Mouse (Mus musculus): ENCODE measurements around the gene Lmx1b. TPM values are rescaled to one million over a fixed set of nuclear protein-coding genes. Genes with fewer than 3 reads are reported as not detected.
A peak's percentile ranks its signal among the peaks of the same experiment; 100 is the strongest.

The Lmx1b gene
- polyA plus RNA-seq, 1 experiment from 2014 or later, result 8.7 TPM

DNA sequence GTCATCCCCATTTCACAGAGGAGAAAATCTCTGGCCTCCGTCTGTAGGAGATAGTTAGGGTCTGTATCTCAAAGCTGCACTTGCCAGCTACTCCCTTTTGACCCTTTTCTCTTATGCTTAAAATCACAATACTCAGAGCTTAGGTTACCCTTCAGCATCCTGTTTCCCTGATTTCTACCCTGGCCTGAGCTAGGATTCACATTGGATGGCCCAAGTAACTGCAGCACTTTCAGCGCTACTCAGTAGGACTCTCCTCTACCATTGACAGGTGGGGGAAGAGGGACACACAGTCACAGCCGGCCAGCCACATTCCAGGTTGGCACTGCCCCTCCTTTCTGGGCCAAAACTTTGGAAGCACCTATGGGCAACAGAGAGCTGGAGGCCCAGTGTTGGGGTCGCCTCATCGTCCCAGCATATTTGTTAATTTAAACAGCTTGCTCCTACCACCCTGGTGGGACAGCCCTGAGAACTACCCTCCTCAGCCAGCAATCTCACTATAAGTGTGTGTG, 7.7 kb downstream of the Lmx1b start:
- ATAC-seq (ENCODE audit: low FRiP score) (no peak), DNase-seq (ENCODE audit: low spot score) (no peak)
- no peaks in the 10 kb centered on the region for H3K4me1 ChIP-seq (replicated peaks; ENCODE audit: control insufficient read depth, insufficient read depth, low read length)
- peak overlapping the region; percentile 9; the same call in 1 of the 2 replicates for H3K9ac ChIP-seq
- peaks cover 81% of the 10 kb centered on the region for H3K27me3 ChIP-seq (ENCODE audit: control insufficient read depth, insufficient read depth, low read length)
- 11% methylated on average over 5 of the region's 5 CpGs for WGBS
- H3K4me2 ChIP-seq (replicated peaks), result peak overlapping the region; percentile 49
- H3K9me3 ChIP-seq (ENCODE audit: control insufficient read depth, low read length), result no peaks in the 10 kb centered on the region
- H3K27ac ChIP-seq, result peak overlapping the region; percentile 74; the same call in 1 of the 2 replicates
- H3K4me3 ChIP-seq (replicated peaks; ENCODE audit: low read length), result no peak overlapping the region
- H3K36me3 ChIP-seq (replicated peaks; ENCODE audit: control insufficient read depth, insufficient read depth), result no peaks in the 10 kb centered on the region

DNA sequence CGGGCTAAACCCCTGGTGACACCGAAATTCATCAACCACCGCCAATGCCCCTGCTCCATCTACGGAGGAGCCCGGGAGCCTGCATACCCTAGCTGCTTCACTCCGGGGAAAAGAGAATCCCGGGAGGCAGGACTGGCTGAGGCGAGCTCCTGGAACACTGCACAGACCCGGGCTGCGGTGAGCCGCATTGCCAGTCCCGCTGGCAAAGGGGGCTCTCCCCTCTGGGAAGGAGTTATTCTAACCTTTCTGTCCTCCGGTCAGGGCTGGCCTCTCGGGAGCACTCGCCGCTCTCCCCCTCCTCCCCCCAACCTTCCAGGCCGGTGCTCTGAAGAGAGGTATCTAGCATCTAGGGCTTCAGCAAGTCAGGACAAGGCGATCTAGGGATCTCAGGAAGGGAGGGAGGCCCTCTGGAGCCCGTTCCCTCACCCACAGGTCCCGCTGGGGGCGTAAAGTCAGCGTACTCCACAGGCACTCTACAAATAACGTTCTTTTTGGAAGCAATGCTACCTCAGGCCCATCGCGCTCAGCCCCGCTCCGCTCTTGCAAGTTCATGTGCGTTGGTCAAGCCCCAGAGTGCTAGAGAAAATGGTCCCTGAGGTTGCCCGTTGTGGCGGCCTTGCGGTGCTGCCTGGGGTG, 8.5 kb downstream of the Lmx1b start:
- peaks cover 85% of the 10 kb centered on the region for H3K27me3 ChIP-seq (ENCODE audit: control insufficient read depth, insufficient read depth, low read length)
- DNase-seq (ENCODE audit: low spot score), result no peak
- 0 out of 2 replicates have a peak, but pooled peaks cover 5% of the 10 kb centered on the region for H3K4me1 ChIP-seq (replicated peaks; ENCODE audit: control insufficient read depth, insufficient read depth, low read length)

DNA sequence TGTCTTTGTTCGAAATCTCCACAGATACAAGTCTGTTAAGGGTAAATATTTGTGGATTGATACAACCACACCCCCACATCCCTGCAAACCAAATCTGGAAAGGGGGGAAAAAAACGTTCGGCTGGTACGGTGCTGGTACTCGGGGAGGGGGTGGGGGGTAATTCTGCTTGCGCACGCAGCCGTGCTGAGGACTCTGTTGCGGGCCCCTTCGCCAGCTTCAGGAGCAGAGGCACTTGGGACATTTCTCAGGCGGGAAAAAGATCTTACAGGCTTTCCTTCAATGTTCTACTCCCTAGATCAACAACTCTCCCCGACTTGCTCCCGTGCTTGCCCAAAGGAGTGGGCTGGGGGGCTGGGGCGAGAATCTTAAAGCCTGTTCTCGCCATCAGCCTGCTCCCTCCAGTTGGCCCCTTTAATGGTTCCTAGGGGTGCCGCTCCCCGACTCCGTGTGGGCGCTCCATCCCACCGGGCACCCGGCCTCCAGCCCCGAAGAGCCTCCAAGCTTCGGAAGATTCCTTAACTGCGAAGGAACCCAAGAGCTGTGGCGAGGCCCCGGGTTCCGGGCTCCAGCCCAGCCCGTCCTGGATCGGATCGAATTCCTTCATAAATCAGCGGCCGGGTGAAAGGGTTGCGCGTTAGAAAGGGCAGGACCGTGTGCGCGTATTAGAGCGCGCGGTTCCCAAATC, 9.1 kb downstream of the Lmx1b start:
- peak overlapping the region; percentile 44 for H3K9ac ChIP-seq
- ATAC-seq (ENCODE audit: low FRiP score), result no peak
- DNase-seq (ENCODE audit: low spot score), result no peak
- H3K9me3 ChIP-seq (ENCODE audit: control insufficient read depth, low read length), result no peaks in the 10 kb centered on the region
- H3K27ac ChIP-seq, result peak overlapping the region; percentile 74
- no peaks in the 10 kb centered on the region for H3K36me3 ChIP-seq (replicated peaks; ENCODE audit: control insufficient read depth, insufficient read depth)
- peaks cover 11% of the 10 kb centered on the region; the same call in 1 of the 2 replicates for H3K4me1 ChIP-seq (replicated peaks; ENCODE audit: control insufficient read depth, insufficient read depth, low read length)
- H3K4me2 ChIP-seq (replicated peaks), result peak overlapping the region; percentile 49
- WGBS, result under 1% methylated on average over 40 of the region's 40 CpGs
- H3K27me3 ChIP-seq (ENCODE audit: control insufficient read depth, insufficient read depth, low read length), result peaks cover 91% of the 10 kb centered on the region
- peak overlapping the region; percentile 18 for H3K4me3 ChIP-seq (replicated peaks; ENCODE audit: low read length)

More for the DNA sequence above, 8.5 kb downstream of the Lmx1b start:
- H3K4me2 ChIP-seq (replicated peaks), result peak overlapping the region; percentile 49
- WGBS, result 2% methylated on average over 31 of the region's 31 CpGs
- H3K36me3 ChIP-seq (replicated peaks; ENCODE audit: control insufficient read depth, insufficient read depth), result no peaks in the 10 kb centered on the region
- peak overlapping the region; percentile 44 for H3K9ac ChIP-seq
- no peak for ATAC-seq (ENCODE audit: low FRiP score)
- peak overlapping the region; percentile 18 for H3K4me3 ChIP-seq (replicated peaks; ENCODE audit: low read length)
- peak overlapping the region; percentile 74 for H3K27ac ChIP-seq
- no peaks in the 10 kb centered on the region for H3K9me3 ChIP-seq (ENCODE audit: control insufficient read depth, low read length)

DNA sequence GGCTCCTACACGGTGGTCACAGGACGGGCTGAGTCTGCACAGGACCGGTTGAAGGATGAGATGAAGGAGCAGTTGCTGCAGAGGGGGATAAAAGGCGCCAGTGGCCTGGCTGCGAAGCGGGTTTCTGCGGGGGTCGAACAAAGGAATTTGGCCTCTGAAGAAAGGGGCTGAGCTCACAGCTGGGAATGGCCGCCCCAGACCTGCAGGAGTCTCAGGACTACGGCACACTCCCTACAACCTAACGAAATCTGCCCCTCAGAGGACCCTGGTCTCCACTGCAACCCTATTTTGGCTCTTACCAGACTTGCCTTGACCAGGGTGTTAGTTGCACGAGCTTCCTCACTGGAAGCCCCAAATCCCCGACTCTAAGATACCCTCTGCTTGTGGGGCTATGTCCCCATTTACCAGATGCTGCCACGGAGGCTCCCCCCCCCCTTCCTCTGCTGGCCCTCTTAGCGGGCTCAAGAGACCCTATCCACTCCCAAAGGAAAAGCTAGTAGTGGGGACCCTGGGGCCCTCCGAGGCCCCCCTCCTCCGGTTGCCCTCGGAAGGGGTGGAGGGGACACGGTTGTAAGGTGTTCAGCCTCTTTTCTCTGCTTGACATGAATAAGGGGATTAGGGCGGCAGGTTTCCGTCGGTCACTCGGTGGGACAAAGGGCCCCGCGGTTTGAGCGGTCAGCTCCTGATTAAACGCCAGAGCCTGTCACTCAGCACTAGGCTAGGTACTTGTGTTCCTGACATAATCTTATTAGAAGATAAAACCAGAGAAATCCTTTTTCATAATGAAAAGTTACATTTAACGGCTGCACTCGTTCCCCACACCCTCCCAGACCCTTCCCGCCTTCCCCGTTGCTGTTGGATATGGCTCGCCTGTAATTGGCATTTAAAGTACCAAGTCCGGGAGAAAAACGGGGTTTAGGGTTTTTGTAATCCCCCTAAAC, 10.0 kb downstream of the Lmx1b start:
- H3K4me1 ChIP-seq (replicated peaks; ENCODE audit: control insufficient read depth, insufficient read depth, low read length), result peaks cover 16% of the 10 kb centered on the region
- peak overlapping the region; percentile 44 for H3K9ac ChIP-seq
- H3K27me3 ChIP-seq (ENCODE audit: control insufficient read depth, insufficient read depth, low read length), result peaks cover 92% of the 10 kb centered on the region
- DNase-seq (ENCODE audit: low spot score) (no peak), ATAC-seq (ENCODE audit: low FRiP score) (no peak)
- H3K4me2 ChIP-seq (replicated peaks), result peak overlapping the region; percentile 49
- peak overlapping the region; percentile 18; the same call in 1 of the 2 replicates for H3K4me3 ChIP-seq (replicated peaks; ENCODE audit: low read length)
- H3K27ac ChIP-seq, result peak overlapping the region; percentile 74
- no peaks in the 10 kb centered on the region for H3K9me3 ChIP-seq (ENCODE audit: control insufficient read depth, low read length)
- WGBS, result 2% methylated on average over 34 of the region's 34 CpGs
- H3K36me3 ChIP-seq (replicated peaks; ENCODE audit: control insufficient read depth, insufficient read depth), result no peaks in the 10 kb centered on the region

DNA sequence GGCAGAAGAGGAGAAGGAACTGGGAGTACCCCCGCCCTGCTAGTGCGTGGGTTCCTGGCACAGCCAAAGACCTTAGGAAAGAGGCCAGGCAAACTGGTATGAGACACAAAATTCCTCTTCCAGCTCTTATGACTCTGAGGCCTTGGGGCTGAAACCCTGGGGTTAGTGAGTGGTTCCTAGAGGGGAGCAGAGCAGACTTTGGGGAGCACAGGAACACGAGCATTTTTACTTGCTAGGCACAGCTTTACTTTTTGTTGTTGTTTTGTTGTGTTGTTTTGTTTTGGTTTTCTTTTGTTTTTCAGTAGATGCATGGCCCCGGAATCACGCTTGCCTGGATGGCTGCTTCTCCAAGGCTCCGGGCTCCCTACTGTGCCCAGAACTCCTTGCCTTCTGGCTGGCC, 10.7 kb downstream of the Lmx1b start:
- ATAC-seq (ENCODE audit: low FRiP score) (no peak), DNase-seq (ENCODE audit: low spot score) (no peak)
- Histone ChIP-seq H3K4me3 (replicated peaks; ENCODE audit: low read length) (no peak overlapping the region), H3K36me3 (replicated peaks; ENCODE audit: control insufficient read depth, insufficient read depth) (no peaks in the 10 kb centered on the region), H3K27ac (peak overlapping the region; percentile 23), H3K27me3 (ENCODE audit: control insufficient read depth, insufficient read depth, low read length) (peaks cover 92% of the 10 kb centered on the region), H3K4me2 (replicated peaks) (peak overlapping the region; percentile 49), H3K9ac (peak overlapping the region; percentile 44), H3K4me1 (replicated peaks; ENCODE audit: control insufficient read depth, insufficient read depth, low read length) (peaks cover 23% of the 10 kb centered on the region), H3K9me3 (ENCODE audit: control insufficient read depth, low read length) (no peaks in the 10 kb centered on the region)
- WGBS, result 7% methylated on average over 6 of the region's 6 CpGs

DNA sequence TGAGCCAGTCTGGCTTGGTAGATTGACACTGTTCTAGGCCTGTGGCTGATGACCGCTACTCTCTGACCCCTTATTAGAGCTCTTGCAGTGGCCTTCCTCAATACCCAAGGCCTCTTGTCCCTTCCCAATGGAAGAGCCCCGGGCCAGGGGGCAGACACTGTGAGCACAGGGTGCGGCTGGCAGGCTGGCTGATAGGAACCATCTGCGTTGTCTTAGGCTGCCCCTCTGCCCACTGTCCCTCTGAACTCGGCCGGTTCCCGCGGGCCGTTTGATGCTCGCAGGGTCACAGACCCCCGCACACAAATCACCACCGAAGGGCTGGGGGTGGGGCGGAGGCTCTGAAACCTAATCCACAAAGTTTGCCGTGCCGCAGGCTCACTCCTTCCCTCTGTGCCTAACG, 11.5 kb downstream of the Lmx1b start:
- no peaks in the 10 kb centered on the region for H3K9me3 ChIP-seq (ENCODE audit: control insufficient read depth, low read length)
- peak overlapping the region; percentile 1; the same call in 1 of the 2 replicates for H3K4me2 ChIP-seq (replicated peaks)
- H3K27me3 ChIP-seq (ENCODE audit: control insufficient read depth, insufficient read depth, low read length), result peaks cover 92% of the 10 kb centered on the region
- no peak for ATAC-seq (ENCODE audit: low FRiP score)
- WGBS, result 3% methylated on average over 16 of the region's 16 CpGs
- no peak for DNase-seq (ENCODE audit: low spot score)
- H3K36me3 ChIP-seq (replicated peaks; ENCODE audit: control insufficient read depth, insufficient read depth), result no peaks in the 10 kb centered on the region
- peaks cover 26% of the 10 kb centered on the region for H3K4me1 ChIP-seq (replicated peaks; ENCODE audit: control insufficient read depth, insufficient read depth, low read length)
- no peak overlapping the region; the same call in 1 of the 2 replicates for H3K9ac ChIP-seq
- 0 out of 2 replicates have a peak overlapping the region, but pooled peaks have one; percentile 3 for H3K27ac ChIP-seq
- H3K4me3 ChIP-seq (replicated peaks; ENCODE audit: low read length), result no peak overlapping the region

DNA sequence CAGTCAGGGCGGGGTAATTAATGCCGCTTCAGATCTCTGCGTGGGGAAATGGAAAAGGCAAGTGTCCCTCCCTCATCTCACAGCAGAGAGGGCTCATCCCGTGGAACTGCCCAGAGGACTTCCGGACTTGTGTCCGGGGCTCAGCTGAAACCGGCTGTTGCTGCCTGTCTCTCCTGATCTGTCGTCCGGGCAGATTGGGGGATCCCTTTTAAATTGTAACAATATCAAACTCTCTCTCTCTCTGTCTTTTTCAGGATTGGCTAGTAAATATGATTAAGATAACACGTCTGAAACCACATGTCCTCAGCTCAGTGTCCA, 13.3 kb downstream of the Lmx1b start:
- peaks cover 87% of the 10 kb centered on the region for H3K27me3 ChIP-seq (ENCODE audit: control insufficient read depth, insufficient read depth, low read length)
- H3K4me1 ChIP-seq (replicated peaks; ENCODE audit: control insufficient read depth, insufficient read depth, low read length), result peaks cover 26% of the 10 kb centered on the region
- H3K27ac ChIP-seq, result 0 out of 2 replicates have a peak overlapping the region, but pooled peaks have one; percentile 27
- H3K4me3 ChIP-seq (replicated peaks; ENCODE audit: low read length), result no peak overlapping the region
- DNase-seq (ENCODE audit: low spot score) (no peak), ATAC-seq (ENCODE audit: low FRiP score) (no peak)
- H3K4me2 ChIP-seq (replicated peaks), result peak overlapping the region; percentile 29; the same call in 1 of the 2 replicates
- H3K9me3 ChIP-seq (ENCODE audit: control insufficient read depth, low read length), result no peaks in the 10 kb centered on the region
- peak overlapping the region; percentile 35; the same call in 1 of the 2 replicates for H3K9ac ChIP-seq
- 29% methylated on average over 10 of the region's 10 CpGs for WGBS
- no peaks in the 10 kb centered on the region for H3K36me3 ChIP-seq (replicated peaks; ENCODE audit: control insufficient read depth, insufficient read depth)

DNA sequence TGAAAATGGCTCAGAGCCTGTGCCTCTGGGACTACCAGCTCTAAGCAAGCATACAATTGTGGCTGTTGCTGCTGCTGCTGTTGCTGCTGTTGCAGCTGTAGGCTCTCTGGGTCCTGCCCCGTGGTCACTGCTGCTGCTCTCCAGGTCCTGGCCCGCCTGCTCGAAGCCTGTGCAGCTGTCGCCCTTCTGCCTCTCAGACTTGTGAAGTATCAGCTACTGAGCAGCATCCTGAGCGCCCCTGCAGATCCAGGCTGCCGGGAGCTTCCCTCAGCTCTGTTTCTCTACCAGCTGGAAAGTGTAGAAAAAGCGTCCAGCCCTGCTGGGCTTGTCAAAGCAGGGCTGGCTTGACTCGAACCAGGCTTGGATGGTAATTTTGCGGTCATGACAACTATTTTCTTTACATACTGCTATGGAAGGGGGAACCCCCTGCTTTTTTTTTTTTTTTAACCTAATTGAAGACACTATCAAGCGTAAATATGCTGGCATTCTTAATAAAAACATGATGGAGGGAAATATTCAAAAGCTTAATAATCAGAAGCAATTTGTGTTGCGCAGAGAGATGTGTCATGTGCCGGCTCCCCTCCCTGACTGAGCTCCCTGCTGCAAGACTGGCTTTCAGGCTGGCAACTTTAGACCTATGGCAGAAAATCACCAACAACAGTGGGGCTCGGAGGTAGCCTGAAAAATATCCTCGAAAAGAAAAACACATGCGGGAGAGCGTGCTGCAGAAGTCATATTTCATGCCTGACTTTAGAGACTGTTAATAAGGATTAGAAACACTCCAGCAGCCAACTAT, 13.9 kb downstream of the Lmx1b start:
- ATAC-seq (ENCODE audit: low FRiP score), result no peak
- peak overlapping the region; percentile 35 for H3K9ac ChIP-seq
- H3K4me1 ChIP-seq (replicated peaks; ENCODE audit: control insufficient read depth, insufficient read depth, low read length), result peaks cover 26% of the 10 kb centered on the region
- H3K36me3 ChIP-seq (replicated peaks; ENCODE audit: control insufficient read depth, insufficient read depth), result no peaks in the 10 kb centered on the region
- peak overlapping the region; percentile 29 for H3K4me2 ChIP-seq (replicated peaks)
- H3K27me3 ChIP-seq (ENCODE audit: control insufficient read depth, insufficient read depth, low read length), result peaks cover 88% of the 10 kb centered on the region
- DNase-seq (ENCODE audit: low spot score), result no peak
- H3K27ac ChIP-seq, result peak overlapping the region; percentile 52
- no peaks in the 10 kb centered on the region for H3K9me3 ChIP-seq (ENCODE audit: control insufficient read depth, low read length)
- H3K4me3 ChIP-seq (replicated peaks; ENCODE audit: low read length), result no peak overlapping the region
- WGBS, result 20% methylated on average over 16 of the region's 16 CpGs

All from hindbrain, embryonic 14.5 days (tissue).